Mouse (Mus musculus) megakaryocyte-erythroid progenitor cell, adult 5-6 weeks (primary cell): ENCODE measurements around the gene Olfr1106. TPM values are rescaled to one million over a fixed set of nuclear protein-coding genes. Genes with fewer than 3 reads are reported as not detected.

Experiments used
- ATAC-seq: replicated peaks from 2 replicates; pipeline ENCODE4 v1.8.0; 2016; ENCODE audit warnings: mild to moderate bottlenecking, inconsistent platforms; ENCODE audit not compliant: severe bottlenecking, poor library complexity, low FRiP score, low TSS enrichment
- total RNA-seq, 2 experiments: library from RNA; stranded (forward) in 1 of 2; stranded (reverse) in 1 of 2; fragments of 200-1000, 215-1000 nt in 1 of 2; fragments of >200 nt in 1 of 2; fragmentation: Nextera tagmentation in 1 of 2; gene quantifications; 2 replicates each; pipeline ENCODE4 v1.2.3; 2014 to 2017

Gene Olfr1106
- total RNA-seq (2014; fragmentation: Nextera tagmentation) (not detected in 2 replicates), total RNA-seq (2017) (not detected in 2 replicates)

- no peak for ATAC-seq
These were observed at the start of gene Olfr1106 for GRCm38 (mm10) chr2:87052173-87052572. TSS of gene Olfr1106 (minus strand) at chr2:87052273.

GRCm38 (mm10) chr2:87095908-87096307 is 43.8 kb upstream of the Olfr1106 start, which contains the start of gene Olfr1109:
TSS of gene Olfr1109 (minus strand) at chr2:87096008.
- no peak for ATAC-seq

GRCm38 (mm10) chr2:87075717-87076116 is 23.6 kb upstream of the Olfr1106 start, which contains the start of gene Olfr1107:
TSS of gene Olfr1107 (minus strand) at chr2:87075817.
- no peak for ATAC-seq

- ATAC-seq: no peak
These were observed 15.6 kb downstream of the Olfr1106 start, which contains the start of gene Olfr1105 for GRCm38 (mm10) chr2:87036431-87036830. TSS of gene Olfr1105 (minus strand) at chr2:87036531.

- no peak for ATAC-seq
These were observed 25.1 kb downstream of the Olfr1106 start, which contains the start of gene Olfr1104 for GRCm38 (mm10) chr2:87026980-87027379. TSS of gene Olfr1104 (minus strand) at chr2:87027080.

- no peak for ATAC-seq
These were observed 54.0 kb downstream of the Olfr1106 start, which contains the start of gene Olfr1102 for GRCm38 (mm10) chr2:86998098-86998497. TSS of gene Olfr1102 (plus strand) at chr2:86998398.

Other genes starting within 250 kb of the Olfr1106 start
- not detected in 2 replicates for gene Olfr141, start 242.3 kb downstream of the Olfr1106 start, total RNA-seq (2014; fragmentation: Nextera tagmentation)
- gene Olfr141, start 242.3 kb downstream of the Olfr1106 start, total RNA-seq (2017): not detected in 2 replicates
- not detected in 2 replicates for gene Olfr1094, start 227.6 kb downstream of the Olfr1106 start, total RNA-seq (2014; fragmentation: Nextera tagmentation)
- not detected in 2 replicates for gene Olfr1094, start 227.6 kb downstream of the Olfr1106 start, total RNA-seq (2017)
- not detected in 2 replicates for gene Olfr1095, start 200.6 kb downstream of the Olfr1106 start, total RNA-seq (2014; fragmentation: Nextera tagmentation)
- gene Olfr1095, start 200.6 kb downstream of the Olfr1106 start, total RNA-seq (2017): not detected in 2 replicates
- gene Gm13723, start 177.5 kb downstream of the Olfr1106 start, total RNA-seq (2014; fragmentation: Nextera tagmentation): not detected in 2 replicates
- not detected in 2 replicates for gene Gm13723, start 177.5 kb downstream of the Olfr1106 start, total RNA-seq (2017)
- gene Olfr1097, start 160.1 kb downstream of the Olfr1106 start, total RNA-seq (2014; fragmentation: Nextera tagmentation): not detected in 2 replicates
- gene Olfr1097, start 160.1 kb downstream of the Olfr1106 start, total RNA-seq (2017): not detected in 2 replicates
- gene Olfr1098, start 127.7 kb downstream of the Olfr1106 start, total RNA-seq (2014; fragmentation: Nextera tagmentation): not detected in 2 replicates
- gene Olfr1098, start 127.7 kb downstream of the Olfr1106 start, total RNA-seq (2017): not detected in 2 replicates
- not detected in 2 replicates for gene Olfr1099, start 91.6 kb downstream of the Olfr1106 start, total RNA-seq (2014; fragmentation: Nextera tagmentation)
- gene Olfr1099, start 91.6 kb downstream of the Olfr1106 start, total RNA-seq (2017): not detected in 2 replicates
- gene Olfr1100, start 72.3 kb downstream of the Olfr1106 start, total RNA-seq (2014; fragmentation: Nextera tagmentation): not detected in 2 replicates
- gene Olfr1100, start 72.3 kb downstream of the Olfr1106 start, total RNA-seq (2017): not detected in 2 replicates
- gene Olfr1101, start 61.1 kb downstream of the Olfr1106 start, total RNA-seq (2014; fragmentation: Nextera tagmentation): not detected in 2 replicates
- not detected in 2 replicates for gene Olfr1101, start 61.1 kb downstream of the Olfr1106 start, total RNA-seq (2017)
- gene Olfr1102, start 53.9 kb downstream of the Olfr1106 start, total RNA-seq (2014; fragmentation: Nextera tagmentation): not detected in 2 replicates
- not detected in 2 replicates for gene Olfr1102, start 53.9 kb downstream of the Olfr1106 start, total RNA-seq (2017)
- gene Olfr1104, start 25.2 kb downstream of the Olfr1106 start, total RNA-seq (2014; fragmentation: Nextera tagmentation): not detected in 2 replicates
- not detected in 2 replicates for gene Olfr1104, start 25.2 kb downstream of the Olfr1106 start, total RNA-seq (2017)
- not detected in 2 replicates for gene Olfr1105, start 15.7 kb downstream of the Olfr1106 start, total RNA-seq (2014; fragmentation: Nextera tagmentation)
- gene Olfr1105, start 15.7 kb downstream of the Olfr1106 start, total RNA-seq (2017): not detected in 2 replicates
- not detected in 2 replicates for gene Olfr1107, start 23.5 kb upstream of the Olfr1106 start, total RNA-seq (2014; fragmentation: Nextera tagmentation)
- not detected in 2 replicates for gene Olfr1107, start 23.5 kb upstream of the Olfr1106 start, total RNA-seq (2017)
- not detected in 2 replicates for gene Olfr1109, start 43.7 kb upstream of the Olfr1106 start, total RNA-seq (2014; fragmentation: Nextera tagmentation)
- not detected in 2 replicates for gene Olfr1109, start 43.7 kb upstream of the Olfr1106 start, total RNA-seq (2017)
- gene Olfr259, start 62.3 kb upstream of the Olfr1106 start, total RNA-seq (2014; fragmentation: Nextera tagmentation): not detected in 2 replicates
- not detected in 2 replicates for gene Olfr259, start 62.3 kb upstream of the Olfr1106 start, total RNA-seq (2017)
- not detected in 2 replicates for gene Olfr1110, start 88.0 kb upstream of the Olfr1106 start, total RNA-seq (2014; fragmentation: Nextera tagmentation)
- gene Olfr1110, start 88.0 kb upstream of the Olfr1106 start, total RNA-seq (2017): not detected in 2 replicates
- gene Olfr1111, start 100.4 kb upstream of the Olfr1106 start, total RNA-seq (2014; fragmentation: Nextera tagmentation): not detected in 2 replicates
- gene Olfr1111, start 100.4 kb upstream of the Olfr1106 start, total RNA-seq (2017): not detected in 2 replicates
- not detected in 2 replicates for gene Olfr1112, start 135.5 kb upstream of the Olfr1106 start, total RNA-seq (2014; fragmentation: Nextera tagmentation)
- not detected in 2 replicates for gene Olfr1112, start 135.5 kb upstream of the Olfr1106 start, total RNA-seq (2017)
- gene Olfr1113, start 156.7 kb upstream of the Olfr1106 start, total RNA-seq (2014; fragmentation: Nextera tagmentation): not detected in 2 replicates
- not detected in 2 replicates for gene Olfr1113, start 156.7 kb upstream of the Olfr1106 start, total RNA-seq (2017)
- gene Olfr1115, start 195.7 kb upstream of the Olfr1106 start, total RNA-seq (2014; fragmentation: Nextera tagmentation): not detected in 2 replicates
- not detected in 2 replicates for gene Olfr1115, start 195.7 kb upstream of the Olfr1106 start, total RNA-seq (2017)
- gene Olfr1116, start 215.3 kb upstream of the Olfr1106 start, total RNA-seq (2014; fragmentation: Nextera tagmentation): not detected in 2 replicates
- not detected in 2 replicates for gene Olfr1116, start 215.3 kb upstream of the Olfr1106 start, total RNA-seq (2017)